Mouse (Mus musculus): ENCODE measurements at regions not wholly inside any gene's neighbourhood (a gene's known extent, or its start where the extent isn't known, plus 50 kb on each side); places are given as distances from the start of the nearest gene placed in this dataset.

GRCm38 (mm10) chr10:67651386-67651785 is 102.6 kb upstream of the Ado start:
- no peak overlapping the region for H3K4me2 ChIP-seq (replicated peaks)
- H3K4me3 ChIP-seq (replicated peaks) = no peak overlapping the region
- H3K4me1 ChIP-seq (replicated peaks) = no peaks in the 10 kb centered on the region
- H3K36me3 ChIP-seq = no peaks in the 10 kb centered on the region
- H3K9me3 ChIP-seq = no peaks in the 10 kb centered on the region
- 81% methylated on average over 2 of the region's 2 CpGs for WGBS
- H3K9ac ChIP-seq = no peak overlapping the region
- no peak overlapping the region for H3K27ac ChIP-seq
- H3K27me3 ChIP-seq (replicated peaks) = no peaks in the 10 kb centered on the region
- no peak for ATAC-seq

DNA sequence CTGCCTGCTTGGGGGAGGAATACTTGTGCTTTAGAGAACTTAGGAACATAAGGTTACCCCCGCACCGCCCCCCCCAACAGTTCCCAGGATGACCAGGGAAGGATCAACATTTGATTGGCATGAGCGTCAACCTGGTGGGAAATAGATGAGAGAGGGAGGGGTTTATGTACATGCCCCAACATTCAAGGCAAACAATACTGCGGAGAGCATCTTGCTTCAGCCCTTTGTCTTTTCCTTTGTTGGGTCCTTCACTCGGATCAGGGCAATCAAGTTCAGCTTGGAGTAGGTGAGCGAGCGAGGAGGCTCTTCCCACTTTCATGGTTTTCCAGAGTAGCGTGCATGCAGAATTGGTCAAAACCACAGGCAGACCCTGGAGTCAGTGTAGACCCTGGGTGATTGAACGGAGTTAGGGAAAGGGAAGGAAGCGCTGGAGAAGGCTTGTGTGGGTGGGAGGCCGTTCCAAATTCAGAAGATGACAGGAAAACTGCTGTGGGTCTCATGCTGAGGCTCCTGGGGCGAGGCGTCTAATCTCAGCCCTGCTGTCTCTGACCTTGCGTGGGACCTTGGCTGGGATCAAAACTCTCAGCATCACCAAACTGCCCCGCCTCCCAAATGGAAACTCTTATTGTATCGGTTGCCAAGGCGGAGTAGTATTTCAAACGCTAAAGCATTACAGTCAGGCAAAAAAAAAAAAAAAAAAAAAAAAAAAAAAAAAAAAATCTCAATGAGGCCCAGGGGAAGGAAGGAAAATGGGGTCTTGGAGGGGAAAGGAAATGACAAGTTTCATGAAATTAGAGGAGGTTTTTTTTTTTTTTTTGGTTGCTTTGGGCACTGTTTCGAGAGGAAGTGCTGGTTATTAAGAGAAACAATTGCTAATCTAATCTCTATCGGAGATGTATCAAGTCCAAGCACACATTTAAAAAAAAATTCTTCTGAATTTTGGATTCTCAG is 99.3 kb upstream of the Ado start:
- no peaks in the 10 kb centered on the region for H3K27me3 ChIP-seq (replicated peaks)
- no peaks in the 10 kb centered on the region for H3K36me3 ChIP-seq
- H3K4me3 ChIP-seq (replicated peaks) = 0 out of 2 replicates have a peak overlapping the region, but pooled peaks have one; percentile 6
- no peaks in the 10 kb centered on the region for H3K4me1 ChIP-seq (replicated peaks)
- no peak for ATAC-seq
- H3K9ac ChIP-seq = no peak overlapping the region
- H3K27ac ChIP-seq = no peak overlapping the region
- peak overlapping the region; percentile 58 for H3K4me2 ChIP-seq (replicated peaks)
- H3K9me3 ChIP-seq = no peaks in the 10 kb centered on the region
- 27% methylated on average over 20 of the region's 20 CpGs for WGBS

DNA sequence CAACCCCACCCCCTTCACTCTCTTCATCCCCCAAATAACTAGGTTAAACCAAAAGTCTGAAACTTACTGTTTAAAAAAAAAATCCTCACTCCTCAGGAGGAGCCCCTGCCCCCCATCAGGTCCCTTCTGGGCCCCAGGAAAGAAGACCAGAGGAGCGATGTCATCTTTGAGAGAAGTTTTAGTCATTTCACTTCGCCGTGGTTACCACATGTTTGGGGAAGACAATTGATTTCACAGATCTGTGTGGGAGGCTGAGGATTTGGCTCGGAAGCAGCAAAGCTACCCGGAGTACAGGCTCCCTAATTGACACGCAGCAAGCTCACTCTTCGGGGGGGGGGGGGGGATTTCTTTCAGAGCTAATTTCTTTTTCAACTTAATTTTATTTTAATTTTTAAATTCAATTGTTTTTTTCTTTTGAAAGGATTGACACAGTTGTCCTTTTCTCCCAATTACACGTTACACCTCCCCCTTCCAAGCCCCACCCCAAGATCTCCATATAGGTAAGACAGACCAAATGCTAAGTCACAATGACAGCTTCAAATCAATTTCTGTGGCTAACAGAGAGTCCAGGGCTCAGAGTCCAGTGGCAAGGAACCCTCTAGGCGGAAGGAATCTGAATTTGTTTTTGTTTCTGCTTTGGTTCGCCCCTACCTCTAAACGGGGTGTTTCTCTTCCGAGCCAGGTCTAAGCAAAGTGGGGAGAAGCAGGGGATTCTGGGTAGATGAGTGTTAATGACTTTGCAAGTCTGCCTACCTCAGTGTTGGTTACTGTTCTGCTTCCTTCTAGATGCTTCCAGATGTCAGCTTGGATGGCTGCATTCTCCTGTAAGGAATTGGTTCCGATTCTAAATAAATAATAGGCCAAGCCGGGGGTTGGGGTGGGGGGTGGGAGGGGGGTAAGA is 98.2 kb upstream of the Ado start:
- Histone ChIP-seq H3K27me3 (replicated peaks) (no peaks in the 10 kb centered on the region), H3K4me3 (replicated peaks) (0 out of 2 replicates have a peak overlapping the region, but pooled peaks have one; percentile 6), H3K4me2 (replicated peaks) (peak overlapping the region; percentile 58), H3K4me1 (replicated peaks) (no peaks in the 10 kb centered on the region), H3K36me3 (no peaks in the 10 kb centered on the region), H3K9me3 (no peaks in the 10 kb centered on the region), H3K9ac (no peak overlapping the region), H3K27ac (no peak overlapping the region)
- ATAC-seq = peak; percentile 55
- 12% methylated on average over 14 of the region's 14 CpGs for WGBS

DNA sequence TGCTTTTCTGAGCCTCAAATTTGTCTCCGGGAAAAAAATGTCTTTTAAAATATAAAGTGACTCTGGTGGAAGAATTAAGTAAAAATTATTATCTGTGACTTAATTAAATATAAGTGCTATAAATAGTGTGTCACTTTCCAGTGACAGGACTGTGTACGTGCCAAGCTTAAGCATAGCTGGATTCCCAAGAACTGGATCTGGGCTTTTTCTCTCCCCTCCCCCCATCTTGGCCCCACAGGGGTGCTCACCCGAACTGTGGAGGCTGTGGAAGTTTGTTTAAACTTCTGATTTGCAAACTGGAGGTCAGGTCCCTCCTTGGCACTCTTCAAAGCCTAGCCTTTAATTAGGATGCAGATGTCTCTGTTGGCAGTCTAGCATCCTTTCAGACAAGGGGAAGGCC is 97.1 kb upstream of the Ado start:
- Histone ChIP-seq H3K4me3 (replicated peaks) (no peak overlapping the region), H3K9me3 (no peaks in the 10 kb centered on the region), H3K27me3 (replicated peaks) (no peaks in the 10 kb centered on the region), H3K36me3 (no peaks in the 10 kb centered on the region), H3K9ac (no peak overlapping the region), H3K27ac (no peak overlapping the region), H3K4me1 (replicated peaks) (no peaks in the 10 kb centered on the region), H3K4me2 (replicated peaks) (no peak overlapping the region)
- 52% methylated on average over 3 of the region's 3 CpGs for WGBS
- no peak for ATAC-seq

DNA sequence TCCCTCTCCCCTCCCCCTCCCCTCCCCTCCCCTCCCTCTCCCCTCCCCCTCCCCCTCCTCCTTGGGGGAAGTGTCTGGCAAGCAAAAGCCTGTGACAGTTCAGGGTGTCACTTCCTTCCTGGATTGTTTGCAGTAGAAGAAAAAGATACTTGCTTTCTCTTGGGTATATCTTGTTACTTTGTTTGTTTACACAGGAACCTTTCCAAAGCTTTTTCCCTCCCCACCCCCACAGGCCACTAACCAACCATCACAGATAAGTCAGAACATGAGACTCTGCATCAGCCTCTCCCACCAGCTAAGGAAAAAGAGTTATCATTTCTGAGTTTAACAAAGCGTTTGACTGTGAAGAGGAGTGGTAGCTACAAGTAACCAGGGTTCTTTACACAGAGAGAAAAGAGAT is 95.5 kb upstream of the Ado start:
- no peak overlapping the region for H3K4me3 ChIP-seq (replicated peaks)
- no peaks in the 10 kb centered on the region for H3K27me3 ChIP-seq (replicated peaks)
- 27% methylated on average over 1 of the region's 1 CpGs for WGBS
- H3K4me1 ChIP-seq (replicated peaks) = no peaks in the 10 kb centered on the region
- no peaks in the 10 kb centered on the region for H3K9me3 ChIP-seq
- no peak overlapping the region for H3K27ac ChIP-seq
- no peaks in the 10 kb centered on the region for H3K36me3 ChIP-seq
- no peak overlapping the region for H3K4me2 ChIP-seq (replicated peaks)
- H3K9ac ChIP-seq = no peak overlapping the region
- no peak for ATAC-seq

DNA sequence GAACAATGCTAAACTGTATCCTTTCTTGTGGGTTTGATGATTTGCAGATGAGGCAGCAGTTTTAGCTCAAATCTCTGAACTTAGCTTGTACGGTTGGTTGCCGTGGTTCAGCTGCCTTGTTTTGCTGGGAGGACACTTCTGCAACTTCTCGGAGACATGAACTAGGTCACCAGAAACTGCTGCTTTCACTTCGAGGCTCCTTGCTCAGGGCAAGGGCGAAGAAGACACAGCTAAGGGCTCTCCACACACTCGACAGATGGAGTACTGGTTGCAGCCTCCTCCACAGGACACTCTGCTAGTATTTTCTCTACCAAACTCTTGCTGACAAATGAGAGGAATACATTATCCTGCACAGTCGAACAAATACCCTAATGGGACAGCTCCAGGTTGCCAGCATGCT is 94.9 kb upstream of the Ado start:
- WGBS = 35% methylated on average over 7 of the region's 7 CpGs
- no peak for ATAC-seq
- H3K4me2 ChIP-seq (replicated peaks) = no peak overlapping the region
- H3K27me3 ChIP-seq (replicated peaks) = no peaks in the 10 kb centered on the region
- no peaks in the 10 kb centered on the region for H3K36me3 ChIP-seq
- H3K4me1 ChIP-seq (replicated peaks) = no peaks in the 10 kb centered on the region
- no peak overlapping the region for H3K4me3 ChIP-seq (replicated peaks)
- no peak overlapping the region for H3K9ac ChIP-seq
- no peaks in the 10 kb centered on the region for H3K9me3 ChIP-seq
- no peak overlapping the region for H3K27ac ChIP-seq

DNA sequence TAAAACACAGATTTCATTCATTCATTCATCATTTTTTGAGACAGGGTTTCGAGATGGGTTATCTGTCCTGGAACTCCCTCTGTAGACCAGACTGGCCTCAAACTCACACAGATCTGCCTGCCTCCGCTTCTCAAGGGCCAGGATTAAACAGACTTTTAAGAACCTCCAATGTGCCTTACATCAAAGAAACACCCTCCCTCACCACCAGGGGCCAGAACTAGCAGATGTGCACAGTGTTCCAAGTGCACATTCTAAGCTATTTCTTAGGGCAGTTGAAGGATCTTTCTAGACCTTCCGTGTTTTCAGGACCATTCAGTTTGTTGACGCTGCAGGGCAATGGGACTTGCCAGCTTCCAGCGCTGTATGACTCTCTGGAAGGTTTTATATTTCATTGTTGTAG is 88.6 kb upstream of the Ado start:
- ATAC-seq = no peak
- Histone ChIP-seq H3K27me3 (replicated peaks) (no peaks in the 10 kb centered on the region), H3K4me2 (replicated peaks) (no peak overlapping the region), H3K27ac (no peak overlapping the region), H3K9me3 (no peaks in the 10 kb centered on the region), H3K9ac (no peak overlapping the region), H3K36me3 (no peaks in the 10 kb centered on the region), H3K4me1 (replicated peaks) (no peaks in the 10 kb centered on the region; the same call in 1 of the 2 replicates), H3K4me3 (replicated peaks) (no peak overlapping the region)
- 56% methylated on average over 5 of the region's 5 CpGs for whole genome bisulfite sequencing

DNA sequence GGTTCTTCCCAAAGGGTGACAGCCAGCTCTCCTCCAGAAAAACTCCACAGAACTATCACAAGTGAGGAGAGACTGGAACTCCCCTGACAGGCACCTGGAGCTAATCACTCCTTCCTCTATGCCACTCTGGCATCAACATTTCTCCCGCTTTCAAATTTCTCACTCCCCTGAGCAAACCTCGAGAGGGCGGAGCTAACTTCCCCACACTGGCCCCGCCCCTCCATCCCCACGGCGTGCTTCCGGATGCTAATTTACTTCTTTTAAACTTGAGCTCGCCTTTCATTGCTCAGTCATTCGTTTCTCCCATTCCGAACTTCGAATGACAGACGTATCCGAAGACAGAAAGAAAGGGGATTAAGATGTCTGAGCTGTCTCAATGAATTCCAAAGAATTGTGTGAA is 87.8 kb upstream of the Ado start:
- H3K27ac ChIP-seq = no peak overlapping the region

GRCm38 (mm10) chr10:67634795-67635194 is 86.0 kb upstream of the Ado start:
- no peak for ATAC-seq

More for the DNA sequence above, 87.8 kb upstream of the Ado start:
- Histone ChIP-seq H3K4me1 (replicated peaks) (no peaks in the 10 kb centered on the region; the same call in 1 of the 2 replicates), H3K4me2 (replicated peaks) (peak overlapping the region; percentile 44), H3K4me3 (replicated peaks) (no peak overlapping the region), H3K9me3 (no peaks in the 10 kb centered on the region), H3K9ac (no peak overlapping the region), H3K36me3 (no peaks in the 10 kb centered on the region), H3K27me3 (replicated peaks) (no peaks in the 10 kb centered on the region)
- ATAC-seq = no peak
- WGBS = 6% methylated on average over 13 of the region's 13 CpGs

GRCm38 (mm10) chr10:67633063-67633462 is 84.3 kb upstream of the Ado start:
- Histone ChIP-seq H3K4me2 (replicated peaks) (no peak overlapping the region), H3K9me3 (no peaks in the 10 kb centered on the region), H3K27me3 (replicated peaks) (no peaks in the 10 kb centered on the region), H3K9ac (no peak overlapping the region), H3K4me1 (replicated peaks) (no peaks in the 10 kb centered on the region; the same call in 1 of the 2 replicates), H3K36me3 (no peaks in the 10 kb centered on the region), H3K27ac (no peak overlapping the region), H3K4me3 (replicated peaks) (no peak overlapping the region)
- 93% methylated on average over 7 of the region's 7 CpGs for WGBS
- ATAC-seq = no peak

More at GRCm38 (mm10) chr10:67634795-67635194, 86.0 kb upstream of the Ado start:
- Histone ChIP-seq H3K27me3 (replicated peaks) (no peaks in the 10 kb centered on the region), H3K4me1 (replicated peaks) (no peaks in the 10 kb centered on the region; the same call in 1 of the 2 replicates), H3K9ac (no peak overlapping the region), H3K27ac (no peak overlapping the region), H3K36me3 (no peaks in the 10 kb centered on the region), H3K4me3 (replicated peaks) (no peak overlapping the region), H3K4me2 (replicated peaks) (no peak overlapping the region), H3K9me3 (no peaks in the 10 kb centered on the region)
- WGBS = 80% methylated on average over 4 of the region's 4 CpGs

GRCm38 (mm10) chr10:67623338-67623737 is 74.6 kb upstream of the Ado start:
- H3K4me3 ChIP-seq (replicated peaks) = no peak overlapping the region
- H3K9ac ChIP-seq = no peak overlapping the region
- 84% methylated on average over 12 of the region's 12 CpGs for WGBS
- no peaks in the 10 kb centered on the region for H3K9me3 ChIP-seq
- no peaks in the 10 kb centered on the region for H3K4me1 ChIP-seq (replicated peaks)
- H3K36me3 ChIP-seq = no peaks in the 10 kb centered on the region
- ATAC-seq = no peak
- no peak overlapping the region for H3K27ac ChIP-seq
- H3K27me3 ChIP-seq (replicated peaks) = no peaks in the 10 kb centered on the region
- no peak overlapping the region for H3K4me2 ChIP-seq (replicated peaks)

DNA sequence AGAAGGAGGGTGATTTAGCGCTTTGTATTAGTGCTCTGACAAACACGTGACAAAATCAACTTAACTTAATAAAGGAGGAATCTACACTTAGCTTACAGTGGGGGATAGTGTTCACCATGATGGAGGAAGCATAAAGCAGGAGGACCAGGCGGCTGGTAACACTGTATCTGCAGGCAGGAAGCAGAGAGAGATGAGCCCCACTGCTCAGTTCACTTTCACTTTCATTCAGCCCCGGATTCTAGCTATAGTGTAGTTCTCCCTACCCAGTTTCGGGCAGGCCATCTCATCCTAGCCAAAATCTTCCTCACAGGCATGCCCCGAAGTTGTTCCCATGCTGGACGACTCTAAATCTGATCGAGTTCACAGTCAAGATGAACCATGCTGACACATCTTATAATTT is 71.3 kb upstream of the Ado start:
- Histone ChIP-seq H3K4me2 (replicated peaks) (no peak overlapping the region), H3K4me3 (replicated peaks) (no peak overlapping the region), H3K9me3 (no peaks in the 10 kb centered on the region), H3K27ac (no peak overlapping the region), H3K4me1 (replicated peaks) (no peaks in the 10 kb centered on the region), H3K9ac (no peak overlapping the region), H3K36me3 (no peaks in the 10 kb centered on the region), H3K27me3 (replicated peaks) (no peaks in the 10 kb centered on the region)
- no peak for ATAC-seq
- 77% methylated on average over 8 of the region's 8 CpGs for WGBS
